Mouse (Mus musculus): ENCODE data around the gene Sema3b. TPM values are rescaled to one million over a fixed set of nuclear protein-coding genes. Genes with fewer than 3 reads are reported as not detected.
A peak's percentile ranks its signal among the peaks of the same experiment; 100 is the strongest.

Sema3b gene
- total RNA-seq, 1 experiment from 2014 or later, result not detected

DNA sequence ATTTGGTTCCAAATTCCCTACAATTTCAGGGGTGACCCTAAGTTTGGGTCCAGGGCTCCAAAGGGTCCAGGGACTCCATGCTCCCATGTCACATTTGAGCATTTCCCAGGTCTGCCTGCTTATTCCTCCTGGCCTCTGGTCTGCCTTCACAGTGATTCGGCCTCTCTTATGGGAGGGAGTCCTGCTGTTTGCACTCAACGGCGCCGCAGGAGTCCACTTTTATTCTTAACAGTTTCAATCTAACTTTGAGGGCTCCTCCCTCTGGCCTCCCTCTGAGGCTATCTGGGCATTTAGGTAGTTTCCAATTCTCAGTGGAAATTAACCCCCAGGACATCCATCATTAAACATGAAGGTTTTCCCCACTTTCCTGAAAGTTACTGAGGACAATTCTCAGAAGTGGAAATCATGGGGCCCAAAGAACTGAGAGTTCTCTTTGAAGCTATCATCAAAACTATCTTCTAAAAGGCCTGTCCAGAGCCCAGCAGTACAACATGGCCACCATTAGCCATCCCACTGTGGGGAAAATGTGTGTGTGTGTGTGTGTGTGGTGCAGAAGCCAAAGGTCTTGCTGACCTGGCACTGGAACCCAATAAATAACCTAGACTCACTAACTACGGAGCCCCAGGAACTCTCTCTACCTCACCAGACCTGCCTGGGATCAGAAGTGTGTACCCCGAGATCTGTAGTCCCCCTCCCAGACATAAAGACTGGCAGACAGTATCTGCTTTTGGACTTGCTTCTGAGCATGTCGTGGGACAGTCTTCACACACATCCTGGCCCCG lies 14.6 kb downstream of the Sema3b start:
- ATAC-seq (replicated peaks; ENCODE audit: low read depth, poor library complexity, severe bottlenecking), result no peak

GRCm38 (mm10) chr9:107593101-107593976 lies 15.7 kb downstream of the Sema3b start:
- no peak for ATAC-seq (replicated peaks; ENCODE audit: low read depth, poor library complexity, severe bottlenecking)

- ATAC-seq (replicated peaks; ENCODE audit: low read depth, poor library complexity, severe bottlenecking), result no peak
Observed at GRCm38 (mm10) chr9:107590773-107591060, 18.3 kb downstream of the Sema3b start.

- ATAC-seq (replicated peaks; ENCODE audit: low read depth, poor library complexity, severe bottlenecking), result no peak
Observed at GRCm38 (mm10) chr9:107590058-107590772, 18.8 kb downstream of the Sema3b start.

- ATAC-seq (replicated peaks; ENCODE audit: low read depth, poor library complexity, severe bottlenecking), result peak; percentile 11
Observed at GRCm38 (mm10) chr9:107587833-107588639, 21.0 kb downstream of the Sema3b start.

GRCm38 (mm10) chr9:107586974-107587832 lies 21.8 kb downstream of the Sema3b start, which contains the start of gene Ifrd2:
TSS of gene Ifrd2 (plus strand) at chr9:107587642.
- peak; percentile 95 for ATAC-seq (replicated peaks; ENCODE audit: low read depth, poor library complexity, severe bottlenecking)

- ATAC-seq (replicated peaks; ENCODE audit: low read depth, poor library complexity, severe bottlenecking), result no peak
Observed at GRCm38 (mm10) chr9:107586504-107586903, 22.5 kb downstream of the Sema3b start.

DNA sequence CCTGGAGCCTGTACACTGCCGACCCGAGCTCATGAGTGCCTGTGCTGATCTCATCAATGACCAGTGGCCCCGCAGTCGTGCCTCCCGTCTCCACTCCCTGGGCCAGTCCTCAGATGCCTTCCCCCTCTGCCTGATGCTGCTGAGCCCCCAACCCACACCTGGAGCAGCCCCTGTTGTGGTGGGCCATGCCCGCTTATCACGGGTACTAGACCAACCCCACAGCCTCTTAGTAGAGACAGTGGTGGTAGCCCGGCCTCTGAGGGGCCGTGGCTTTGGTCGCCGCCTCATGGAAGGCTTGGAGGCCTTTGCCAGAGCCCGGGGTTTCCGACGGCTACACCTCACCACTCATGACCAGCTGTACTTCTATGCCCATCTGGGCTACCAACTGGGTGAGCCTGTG lies 25.9 kb downstream of the Sema3b start:
- ATAC-seq (replicated peaks; ENCODE audit: low read depth, poor library complexity, severe bottlenecking), result no peak

DNA sequence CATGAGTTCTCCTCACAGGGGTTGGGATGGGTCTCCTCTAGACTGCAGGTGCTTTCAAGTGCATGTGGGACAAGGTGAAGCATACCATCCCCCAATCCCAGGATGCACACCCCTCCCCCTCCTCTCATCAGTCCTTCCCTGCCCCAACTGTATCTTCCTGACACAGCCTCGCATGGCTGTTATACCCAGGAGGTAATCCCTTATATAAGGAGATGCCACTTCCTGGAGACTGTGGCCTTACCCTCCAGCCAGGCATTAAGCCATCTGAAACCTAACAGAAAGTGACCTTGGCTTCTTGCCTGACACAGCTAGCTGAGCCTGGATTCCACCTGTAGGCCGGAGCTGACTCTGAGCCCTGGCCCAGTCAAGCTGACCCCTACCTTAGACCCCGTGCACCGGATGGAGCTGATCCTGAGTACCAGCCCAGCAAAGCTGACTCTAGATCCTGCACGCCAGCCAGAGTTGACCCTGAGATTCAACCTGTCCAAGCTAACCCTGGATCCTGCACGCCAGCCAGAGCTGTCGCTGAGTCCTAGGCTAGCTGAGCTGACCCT lies 26.4 kb downstream of the Sema3b start:
- no peak for ATAC-seq (replicated peaks; ENCODE audit: low read depth, poor library complexity, severe bottlenecking)

DNA sequence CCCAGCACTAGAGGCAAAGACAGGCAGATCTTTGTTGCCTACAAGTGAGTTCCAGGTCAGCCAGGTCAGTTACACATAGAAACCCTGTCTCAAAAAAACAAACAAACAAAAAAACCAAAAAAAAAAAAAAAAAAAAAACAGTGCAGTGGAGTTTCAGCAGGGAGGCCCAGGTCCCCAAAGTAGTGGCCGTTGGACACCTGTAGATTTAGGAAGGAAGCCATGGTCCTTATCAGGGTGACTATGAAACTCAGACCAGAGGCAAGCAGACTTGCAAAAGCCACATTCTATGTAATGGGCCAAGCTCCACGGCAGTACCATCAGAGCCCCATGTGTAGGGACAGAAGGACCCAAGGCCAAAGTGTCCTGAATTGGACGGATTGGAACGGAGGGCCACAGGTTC lies 27.4 kb downstream of the Sema3b start:
- ATAC-seq (replicated peaks; ENCODE audit: low read depth, poor library complexity, severe bottlenecking), result no peak

GRCm38 (mm10) chr9:107580501-107581317 lies 28.3 kb downstream of the Sema3b start, which contains the start of gene Hyal3:
TSS of gene Hyal3 (plus strand) at chr9:107580818.
- peak; percentile 77 for ATAC-seq (replicated peaks; ENCODE audit: low read depth, poor library complexity, severe bottlenecking)

- no peak for ATAC-seq (replicated peaks; ENCODE audit: low read depth, poor library complexity, severe bottlenecking)
Observed at GRCm38 (mm10) chr9:107579023-107579900, 29.8 kb downstream of the Sema3b start.

- no peak for ATAC-seq (replicated peaks; ENCODE audit: low read depth, poor library complexity, severe bottlenecking)
Observed at GRCm38 (mm10) chr9:107578587-107578986, 30.4 kb downstream of the Sema3b start, which contains the start of gene Naa80. TSS of gene Naa80 (plus strand) at chr9:107578887.

- ATAC-seq (replicated peaks; ENCODE audit: low read depth, poor library complexity, severe bottlenecking), result no peak
Observed at GRCm38 (mm10) chr9:107577871-107578270, 31.2 kb downstream of the Sema3b start.

- ATAC-seq (replicated peaks; ENCODE audit: low read depth, poor library complexity, severe bottlenecking), result peak; percentile 65
Observed at GRCm38 (mm10) chr9:107576357-107577107, 32.5 kb downstream of the Sema3b start, which contains the start of gene Hyal1. TSS of gene Hyal1 (plus strand) at chr9:107576927.
